Mouse (Mus musculus) neural tube, embryonic 10.5 days (tissue): ENCODE measurements at regions not wholly inside any gene's neighbourhood (a gene's known extent, or its start where the extent isn't known, plus 50 kb on each side); places are given as distances from the start of the nearest gene placed in this dataset.
A peak's percentile ranks its signal among the peaks of the same experiment; 100 is the strongest.

Source experiments
- DNase-seq: peaks from one replicate; pipeline ENCODE4 v3.0.0-alpha.2; 2017; ENCODE audit warnings: low spot score; ENCODE audit errors: extremely low spot score

DNA sequence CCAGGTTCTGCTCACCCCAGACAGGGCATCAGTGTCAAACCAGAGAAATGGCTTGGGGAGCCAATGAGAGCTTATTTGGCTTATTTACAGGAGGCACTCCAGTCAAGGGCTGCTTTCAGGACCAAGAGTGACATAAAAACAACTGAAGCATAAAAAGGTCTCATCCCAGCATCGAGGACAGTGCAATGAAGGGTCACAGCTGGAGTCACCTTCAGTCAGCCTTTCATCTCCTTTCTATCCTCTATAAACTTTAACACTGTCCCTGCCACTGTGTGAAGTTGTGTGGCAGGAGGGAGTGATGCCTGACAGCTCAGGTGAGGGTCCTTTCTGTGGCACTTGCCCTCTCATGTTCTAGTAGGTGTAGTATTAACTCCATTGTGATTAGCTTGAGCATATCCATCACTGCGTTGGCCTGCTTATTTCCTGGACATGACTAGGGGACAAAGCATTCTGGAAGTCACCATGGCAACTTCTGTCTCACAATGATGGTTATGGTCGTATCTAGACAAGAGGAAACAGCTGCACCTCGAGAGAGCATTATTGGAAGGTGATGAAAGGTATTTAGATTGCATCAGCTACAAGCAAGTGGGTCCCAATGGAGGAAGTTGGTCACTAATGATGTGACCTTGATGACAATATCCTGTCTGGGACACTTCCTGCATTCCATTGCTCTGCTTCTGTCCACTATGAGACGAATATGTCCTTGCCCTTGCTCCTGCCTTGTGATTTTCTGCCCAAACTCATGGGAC is 87.8 kb upstream of the Enpp6 start:
- DNase-seq = no peak

- no peak for DNase-seq
These were observed 85.9 kb upstream of the Enpp6 start for GRCm38 (mm10) chr8:46900826-46901225.

DNA sequence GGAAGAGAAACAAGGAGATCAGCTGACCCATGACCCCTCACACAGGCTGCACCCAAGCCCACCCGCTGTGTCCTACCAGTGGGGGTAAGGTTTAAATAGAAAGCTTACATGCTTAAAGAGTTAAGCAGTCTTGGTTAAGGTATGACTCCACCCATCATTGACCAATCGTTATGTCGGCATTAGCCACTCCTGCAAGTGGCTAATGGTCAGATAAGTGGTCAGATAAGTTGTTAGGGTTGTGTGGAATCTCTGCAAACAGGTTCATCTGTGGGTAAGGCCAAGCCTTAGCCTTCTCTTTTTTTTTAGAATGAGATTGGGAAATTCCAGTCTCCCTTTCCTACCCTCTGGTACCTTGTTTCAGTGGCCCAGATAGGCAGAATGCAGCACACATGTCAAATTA is 82.0 kb upstream of the Enpp6 start:
- no peak for DNase-seq

GRCm38 (mm10) chr8:46907390-46907789 is 79.3 kb upstream of the Enpp6 start:
- DNase-seq = no peak

- no peak for DNase-seq
These were observed 78.5 kb upstream of the Enpp6 start for GRCm38 (mm10) chr8:46908186-46908585.

DNA sequence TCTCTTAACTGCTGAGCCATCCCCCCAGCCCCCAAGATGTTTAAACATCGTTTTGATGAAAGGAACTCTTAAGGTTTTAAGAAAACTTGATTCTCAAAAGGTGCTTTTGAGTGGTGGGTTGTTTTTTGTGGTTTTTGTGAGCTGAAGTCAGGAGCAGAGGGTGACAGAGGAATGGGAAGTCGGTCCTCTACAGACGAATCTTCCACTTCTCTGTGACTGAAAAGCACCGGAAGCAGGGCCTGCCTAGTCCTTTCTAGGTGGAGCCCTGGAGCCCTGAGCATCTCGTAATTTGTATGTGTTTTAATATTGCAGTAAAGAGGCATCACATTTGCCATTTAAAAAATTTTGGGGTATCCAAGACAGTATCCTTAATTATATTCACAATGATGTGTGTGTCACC is 72.7 kb upstream of the Enpp6 start:
- no peak for DNase-seq

DNA sequence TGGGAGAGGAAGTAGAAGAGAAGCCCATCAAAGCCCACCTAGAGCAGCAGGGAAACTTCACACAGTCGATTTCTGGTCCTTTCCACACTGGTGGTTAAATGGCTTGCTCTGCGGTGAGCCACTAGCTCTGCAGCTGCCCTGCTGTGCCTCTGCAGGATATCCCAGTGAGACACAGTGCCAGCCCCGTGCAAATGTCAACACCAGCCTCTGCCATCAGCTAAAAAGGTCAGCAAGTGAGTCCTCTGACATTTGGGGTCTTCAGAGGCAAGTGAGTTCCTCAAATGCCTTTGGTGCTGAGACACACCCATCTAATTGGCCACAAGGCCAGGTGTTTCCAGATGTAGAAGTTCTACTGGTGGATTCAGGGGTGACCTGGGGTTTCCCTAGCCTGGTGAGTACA is 66.6 kb upstream of the Enpp6 start:
- DNase-seq = no peak

- no peak for DNase-seq
These were observed 65.6 kb upstream of the Enpp6 start for GRCm38 (mm10) chr8:46921075-46921474.

- DNase-seq = no peak
These were observed 65.1 kb upstream of the Enpp6 start for GRCm38 (mm10) chr8:46921585-46921984.

DNA sequence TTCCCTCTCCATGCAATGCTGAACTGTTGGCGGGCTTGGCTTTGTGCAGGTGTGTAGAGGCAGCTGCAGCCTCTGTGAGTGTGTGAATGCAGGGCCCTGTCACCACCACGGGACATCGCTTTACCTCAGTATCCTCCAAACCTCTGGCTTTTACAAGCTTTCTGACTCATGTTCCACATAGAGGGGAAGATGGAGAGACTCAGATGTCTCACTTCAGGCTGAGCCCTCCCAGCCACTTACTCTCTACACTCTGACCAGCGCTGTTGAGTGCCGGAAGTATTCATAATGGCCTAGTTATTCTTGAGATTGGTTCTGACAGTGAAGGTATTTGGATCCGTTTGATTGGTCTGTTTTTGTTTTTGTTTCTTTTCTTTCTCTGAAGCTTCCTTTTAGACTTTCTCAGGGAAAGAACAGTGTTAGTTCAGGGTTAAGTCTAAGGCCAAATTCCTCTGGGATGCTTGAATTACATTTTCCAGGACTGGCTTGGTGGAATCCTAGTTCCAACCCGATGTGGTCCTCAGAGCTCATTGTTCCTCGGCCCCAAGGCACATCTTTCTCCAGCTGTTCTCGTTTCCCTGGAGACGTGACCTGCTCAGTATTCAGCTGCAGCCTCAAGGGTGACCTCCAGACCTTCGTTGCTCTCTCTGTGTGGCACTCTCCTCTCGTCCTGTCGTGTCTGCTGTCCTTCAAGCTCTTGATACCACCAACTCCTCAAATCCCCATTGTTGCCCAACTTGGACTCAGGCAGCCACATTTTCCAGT is 61.7 kb upstream of the Enpp6 start:
- DNase-seq = peak; percentile 48

DNA sequence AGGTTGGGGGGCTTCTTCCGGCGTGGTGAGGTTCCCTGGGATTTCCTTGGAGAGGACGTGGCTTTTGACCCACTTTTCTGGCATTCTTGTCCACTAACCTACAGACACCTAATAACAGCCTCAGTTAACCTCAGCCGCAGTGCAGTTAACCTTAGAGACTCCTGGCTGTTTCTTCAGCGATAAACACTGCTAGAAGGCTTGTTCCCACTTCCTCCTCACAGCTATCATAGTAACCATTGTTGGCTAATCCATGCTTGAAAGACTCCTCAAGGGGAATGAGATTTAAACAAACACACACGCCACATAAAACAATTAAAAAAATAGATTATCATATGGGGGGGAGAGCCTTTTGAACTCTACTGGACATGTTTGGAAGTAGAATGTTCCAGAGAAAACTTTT is 58.0 kb upstream of the Enpp6 start:
- no peak for DNase-seq

DNA sequence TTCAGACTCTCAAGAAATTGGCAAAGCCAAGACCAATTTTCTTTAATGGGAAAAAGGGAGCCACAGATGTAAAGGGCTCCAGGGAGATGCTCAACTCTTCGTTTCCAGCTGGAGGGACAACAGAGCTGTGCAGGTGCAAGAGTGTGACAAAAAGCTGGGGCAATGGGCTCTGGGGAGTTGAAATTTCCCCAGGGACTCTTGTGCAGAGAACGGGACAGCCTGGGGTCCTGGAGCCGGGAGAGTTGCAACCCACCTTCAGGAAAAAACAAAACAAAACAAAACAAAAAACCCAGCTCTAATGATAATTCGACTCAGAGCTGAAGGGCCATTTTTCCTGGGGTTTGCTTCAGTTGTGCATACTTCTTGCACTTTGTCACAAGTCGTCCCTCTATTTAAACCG is 57.0 kb upstream of the Enpp6 start:
- DNase-seq = no peak

DNA sequence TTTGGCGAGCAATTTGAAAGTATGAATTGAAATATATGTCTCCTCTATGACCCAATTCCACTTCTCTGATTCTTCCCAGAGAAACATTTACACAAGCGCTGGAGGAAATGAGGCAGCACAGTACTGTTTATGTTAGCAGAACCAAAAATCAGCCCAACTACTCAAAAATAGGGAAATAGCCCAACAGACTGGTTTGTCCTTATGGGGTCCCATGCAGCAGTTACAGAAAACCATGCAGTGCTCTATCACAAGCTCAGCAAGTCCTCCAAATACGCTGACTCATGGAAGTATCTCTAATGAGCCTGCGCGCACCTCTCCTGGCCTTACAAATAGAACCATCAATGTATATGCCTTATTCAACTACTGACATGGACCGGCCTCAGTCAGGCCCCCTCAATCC is 55.4 kb upstream of the Enpp6 start:
- no peak for DNase-seq

DNA sequence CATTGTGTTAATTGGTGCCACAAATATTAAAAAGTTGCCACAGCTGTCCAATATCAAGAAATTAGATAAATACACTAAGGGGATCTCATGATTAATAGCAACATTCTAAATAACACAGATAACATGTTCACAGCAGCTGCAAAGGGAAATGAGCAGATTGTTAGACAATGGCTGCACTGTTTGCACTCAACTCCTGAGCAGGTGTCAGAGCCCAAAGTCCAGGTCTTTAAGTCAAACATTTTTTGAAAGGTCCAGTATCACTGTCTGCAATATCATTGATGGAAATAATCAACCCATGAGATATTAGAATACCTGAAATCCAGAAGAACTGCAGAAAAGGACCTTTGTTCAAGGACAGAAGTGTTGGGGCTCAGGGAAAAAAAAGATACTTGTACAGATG is 53.4 kb upstream of the Enpp6 start:
- no peak for DNase-seq

GRCm38 (mm10) chr8:46934254-46934653 is 52.4 kb upstream of the Enpp6 start:
- no peak for DNase-seq

- peak; percentile 67 for DNase-seq
These were observed 51.8 kb upstream of the Enpp6 start for GRCm38 (mm10) chr8:46934898-46935297.

DNA sequence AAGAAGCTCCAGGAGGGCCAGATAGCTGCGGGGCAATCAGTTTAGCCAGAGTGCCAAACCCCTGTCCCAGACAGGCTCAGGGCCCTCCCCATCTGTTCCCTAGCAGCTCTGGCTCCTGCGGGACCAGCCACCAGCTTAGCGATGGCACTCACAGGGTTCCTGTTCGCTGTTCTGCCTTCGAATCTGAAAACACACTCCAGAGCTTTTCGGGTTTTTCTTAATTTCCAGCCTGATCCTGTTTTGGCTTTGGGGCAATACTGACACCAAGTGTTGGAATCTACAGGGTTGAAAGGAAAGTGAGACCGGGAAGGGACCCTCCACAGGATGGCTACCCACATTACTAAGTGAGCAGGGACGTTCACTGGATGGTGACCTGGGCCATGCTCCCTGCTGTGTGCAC is 50.6 kb upstream of the Enpp6 start:
- no peak for DNase-seq
